Mouse (Mus musculus): ENCODE results near the gene Vmn2r51.
"Not testable (repeated sequence)": the region's sequence is repeated elsewhere in the genome, so short reads cannot be mapped to it uniquely, and the experiment has no call there.

Gene Vmn2r51

DNA sequence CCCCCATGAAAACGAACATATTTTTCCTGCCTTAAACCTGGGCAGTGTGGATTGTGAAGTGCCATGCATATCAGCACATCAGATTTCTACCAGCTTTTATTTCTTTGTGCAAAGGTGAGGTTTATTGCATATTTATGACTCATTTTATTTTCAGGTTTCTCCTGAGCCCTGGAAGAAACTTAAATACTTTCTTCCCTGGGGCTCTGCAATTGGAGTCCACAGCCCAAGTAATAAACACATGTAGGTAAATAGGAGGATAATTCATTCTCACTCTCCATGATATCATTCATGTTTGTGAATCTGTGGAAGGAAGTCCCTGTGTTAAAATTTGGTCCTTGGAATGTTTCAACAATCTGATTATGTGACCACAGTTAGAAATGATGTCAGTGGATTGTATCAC is at the start of gene Vmn2r51:
Vmn2r51 (minus strand) TSS at position 101 of the 400 bp plus-strand sequence.
- DNase-seq = not testable (repeated sequence)

DNA sequence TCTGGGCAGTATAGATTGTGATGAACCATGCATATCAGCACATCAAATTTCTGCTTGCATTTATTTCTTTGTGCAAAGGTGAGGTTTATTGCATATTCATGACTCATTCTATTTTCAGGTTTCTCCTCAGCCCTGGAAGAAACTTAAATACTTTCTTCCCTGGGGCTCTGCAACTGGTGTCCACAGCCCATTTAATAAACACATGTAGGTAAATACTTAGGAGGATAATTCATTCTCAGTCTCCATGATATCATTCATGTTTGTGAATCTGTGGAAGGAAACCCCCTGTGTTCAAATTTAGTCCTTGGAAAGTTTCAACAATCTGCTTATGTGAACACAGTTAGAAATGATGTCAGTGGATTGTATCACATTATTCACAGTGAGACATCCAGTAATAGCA is 52.3 kb downstream of the Vmn2r51 start, which contains the start of gene Vmn2r50:
Vmn2r50 (minus strand) TSS at position 101 of the 400 bp plus-strand sequence.
- not testable (repeated sequence) for DNase-seq

All from kidney, postnatal 4 days (tissue).